In the genomic region with DNA sequence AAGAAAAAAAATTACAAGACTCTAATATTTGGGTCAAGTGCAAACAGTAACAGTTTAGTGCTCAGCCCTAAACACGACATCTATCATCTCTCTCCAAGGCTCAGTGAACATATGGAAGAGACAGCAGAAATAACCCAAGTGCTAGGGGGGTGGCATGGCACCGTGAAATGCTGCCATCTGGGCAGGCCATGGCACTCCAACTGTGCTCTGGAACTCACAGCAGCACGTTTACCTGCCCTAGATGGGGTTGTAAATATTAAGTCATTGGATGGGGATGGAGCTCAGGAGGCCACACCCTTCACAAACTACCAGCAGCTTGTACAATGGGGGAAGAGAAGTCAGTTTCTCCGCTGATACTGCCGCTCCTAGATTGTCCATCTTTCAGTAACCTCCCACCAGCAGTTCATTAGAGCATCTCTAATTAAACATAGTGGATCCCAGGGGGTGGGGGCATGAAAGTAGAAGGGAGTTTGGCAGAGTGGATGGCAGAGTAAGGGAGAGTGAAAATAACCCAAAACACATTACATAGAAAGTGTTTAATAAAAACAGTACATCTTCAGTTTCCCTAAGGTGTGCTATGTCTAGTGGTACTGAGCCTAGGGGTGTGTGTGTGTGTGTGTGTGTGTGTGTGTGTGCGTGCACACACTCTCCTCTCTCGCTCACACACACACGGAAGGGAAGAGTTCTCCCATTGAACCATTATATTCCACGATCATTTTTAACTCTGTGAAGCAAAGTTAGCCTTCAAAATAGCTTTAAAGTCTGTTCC, we compare ENCODE assay signal across 14 mouse cellular contexts. TPM values are rescaled to one million over a fixed set of nuclear protein-coding genes. Genes with fewer than 3 reads are reported as not detected.
DNase-seq lines count a peak whose midpoint lies in the region; ATAC-seq lines count a peak whose summit lies in the region.
"Had no signal": no experiment of that assay in that cellular context is flagged by ENCODE, and none has a peak within 500 bp of the region (broad histone marks: within the 10 kb centered on the region; RNA-seq: fewer than 3 reads in every experiment).

No protein-coding gene starts in this region.

- intact Hi-C loops in left cerebral cortex, postnatal 14 days (cut with DNase I) = no loop called here
- intact Hi-C loops in left cerebral cortex, postnatal 36 days (cut with DNase I) = no loop called here

- H3K9me3 ChIP-seq in forebrain, embryonic 16.5 days (ENCODE audit: control insufficient read depth, low read length) = no peaks in the 10 kb centered on the region

- H3K27me3 ChIP-seq in forebrain, embryonic 16.5 days (replicated peaks; ENCODE audit: control insufficient read depth, insufficient read depth, low read length) = no peaks in the 10 kb centered on the region

- DNase-seq in left cerebral cortex, postnatal 14 days (ENCODE audit: low spot score in 2 of 2) = peak; percentile 18 to 34
- no peak for DNase-seq in left cerebral cortex, postnatal 36 days (ENCODE audit: low spot score in 2 of 2)
- DNase-seq in brain, adult 2 months (ENCODE audit: low read depth, low spot score) = peak; percentile 96
- DNase-seq in cerebellum, adult 11 months = peak; percentile 79
- DNase-seq in retina, embryonic 14.5 days (ENCODE audit: low spot score) = no peak
- no peak for DNase-seq in kidney, postnatal 4 days
- DNase-seq: adrenal gland, postnatal 36 days; embryo, embryonic 11 days; heart, postnatal 36 days; kidney, postnatal 25 days; lung, postnatal 4 days; thymus, postnatal 36 days had no signal

- peaks cover 3% of the 10 kb centered on the region; the same call in 1 of the 2 replicates for H3K4me1 ChIP-seq in forebrain, embryonic 16.5 days (replicated peaks; ENCODE audit: control insufficient read depth, insufficient read depth, low read length)

- H3K27ac ChIP-seq in forebrain, embryonic 16.5 days (ENCODE audit: low read length) = no peak overlapping the region

- no peak overlapping the region for H3K4me2 ChIP-seq in forebrain, embryonic 16.5 days (ENCODE audit: low read length)

- ATAC-seq in forebrain, embryonic 16.5 days = peak; percentile 72; the same call in 1 of the 2 replicates

- H3K9ac ChIP-seq in forebrain, embryonic 16.5 days (replicated peaks; ENCODE audit: low read depth, low read length) = no peak overlapping the region

- no peak overlapping the region for H3K4me3 ChIP-seq in forebrain, embryonic 16.5 days (replicated peaks; ENCODE audit: low read length)

- WGBS in forebrain, embryonic 16.5 days = 81% methylated on average over 9 of the region's 9 CpGs

- H3K36me3 ChIP-seq in forebrain, embryonic 16.5 days (ENCODE audit: control insufficient read depth, insufficient read depth) = peaks cover 9% of the 10 kb centered on the region

RNA-seq across cellular contexts. Expression of gene Cln5, which starts 9.4 kb away (rescaled TPM):
- 1 to 10 TPM; 6.3 to 7.4 TPM for total RNA-seq in left cerebral cortex, postnatal 14 days (2021)
- 1 to 10 TPM; 8.6 TPM for total RNA-seq in left cerebral cortex, postnatal 36 days (2021)
- polyA plus RNA-seq in forebrain, embryonic 16.5 days (2015; fragmentation: Nextera tagmentation; extraction: Ambion mirVana) = 9.4 TPM in 2 replicates

RNA-seq across cellular contexts. Expression of gene Fbxl3, which starts 20.0 kb away (rescaled TPM):
- total RNA-seq in left cerebral cortex, postnatal 14 days (2021) = 10 to 100 TPM; 72.2 to 74.1 TPM
- 10 to 100 TPM; 83.0 to 99.0 TPM for total RNA-seq in left cerebral cortex, postnatal 36 days (2021)
- 26.5 and 31.0 TPM in 2 replicates for polyA plus RNA-seq in forebrain, embryonic 16.5 days (2015; fragmentation: Nextera tagmentation; extraction: Ambion mirVana)

RNA-seq across cellular contexts. Expression of gene Acod1, which starts 32.6 kb away (rescaled TPM):
- not detected for total RNA-seq in left cerebral cortex, postnatal 14 days (2021)
- not detected for total RNA-seq in left cerebral cortex, postnatal 36 days (2021)
- not detected in 2 replicates for polyA plus RNA-seq in forebrain, embryonic 16.5 days (2015; fragmentation: Nextera tagmentation; extraction: Ambion mirVana)
- total RNA-seq: adrenal gland, postnatal 36 days; heart, postnatal 36 days had no signal
- polyA plus RNA-seq: limb, embryonic 11.5 days had no signal

Comparison
In these comparisons a context has a peak if more than half of its experiments do, and no peak if none do; other contexts are left out.
1. DNase-seq: peak in left cerebral cortex, postnatal 14 days (2 of 2), brain, adult 2 months (single experiment) and cerebellum, adult 11 months (single experiment); none in left cerebral cortex, postnatal 36 days (0 of 2), retina, embryonic 14.5 days (single experiment) and kidney, postnatal 4 days (0 of 2).